Mouse (Mus musculus) erythroblast, embryonic 14.5 days (primary cell): ENCODE results near the gene Gm14322. TPM values are rescaled to one million over a fixed set of nuclear protein-coding genes. Genes with fewer than 3 reads are reported as not detected.
"Not testable (repeated sequence)": the region's sequence is repeated elsewhere in the genome, so short reads cannot be mapped to it uniquely, and the experiment has no call there.

Experiments used
- H3K27me3 ChIP-seq: 2 replicates; pipeline ENCODE4 v1.6.1; 2012; ENCODE audit warnings: inconsistent platforms; ENCODE audit not compliant: control insufficient read depth
- H3K36me3 ChIP-seq: 2 replicates; pipeline ENCODE4 v1.6.1; 2012; ENCODE audit warnings: mild to moderate bottlenecking, inconsistent platforms; ENCODE audit not compliant: control insufficient read depth
- H3K4me1 ChIP-seq: 2 replicates; pipeline ENCODE4 v1.6.1; 2012; ENCODE audit warnings: inconsistent platforms; ENCODE audit not compliant: control insufficient read depth
- H3K4me3 ChIP-seq: replicated peaks from 2 replicates; pipeline ENCODE3; 2012; ENCODE audit warnings: moderate library complexity, mild to moderate bottlenecking, inconsistent platforms
- H3K9me3 ChIP-seq: 2 replicates; pipeline ENCODE4 v1.6.1; 2012; ENCODE audit warnings: low read length, inconsistent platforms, mixed read lengths; ENCODE audit not compliant: control insufficient read depth
- polyA plus RNA-seq: library from polyadenylated mRNA; stranded (reverse); fragments of >175 nt; gene quantifications from 2 replicates; pipeline ENCODE4 v1.2.3, GENCODE M21; 2012

Gene Gm14322
- not detected in 2 replicates for polyA plus RNA-seq

- H3K36me3 ChIP-seq, H3K4me3 ChIP-seq, H3K4me1 ChIP-seq, H3K27me3 ChIP-seq, H3K9me3 ChIP-seq: not testable (repeated sequence)
Observed at GRCm38 (mm10) chr2:177758941-177759558, at the start of gene Gm14322. Gene Gm14322, plus strand, starts transcription at chr2:177759288.

GRCm38 (mm10) chr2:177741487-177741886, 17.6 kb upstream of the Gm14322 start:
- H3K9me3 ChIP-seq, H3K27me3 ChIP-seq, H3K36me3 ChIP-seq, H3K4me1 ChIP-seq, H3K4me3 ChIP-seq: not testable (repeated sequence)

DNA sequence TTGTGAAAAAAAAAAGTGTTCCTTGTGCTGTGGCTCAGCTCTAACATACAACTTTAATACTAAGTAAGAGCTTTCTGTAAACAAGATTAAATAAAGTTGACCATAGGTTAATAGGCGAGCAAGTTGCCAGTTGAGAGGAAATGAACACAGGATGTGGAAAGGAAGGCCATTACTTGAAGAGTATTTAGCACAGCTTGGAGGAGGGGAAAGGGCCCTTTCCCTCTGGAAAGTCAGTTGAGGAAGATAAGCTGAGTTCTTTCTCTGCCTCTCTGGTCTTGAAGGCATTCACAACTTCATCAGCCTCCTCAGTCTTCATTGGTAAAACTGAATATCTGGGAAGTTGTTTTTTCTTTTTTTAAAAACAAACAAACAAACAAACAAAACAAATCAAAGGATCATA, 28.3 kb downstream of the Gm14322 start:
- H3K4me3 ChIP-seq, H3K27me3 ChIP-seq, H3K9me3 ChIP-seq, H3K4me1 ChIP-seq, H3K36me3 ChIP-seq: not testable (repeated sequence)

GRCm38 (mm10) chr2:177806170-177806569, 47.1 kb downstream of the Gm14322 start:
- not testable (repeated sequence) for H3K36me3 ChIP-seq, H3K27me3 ChIP-seq, H3K4me1 ChIP-seq, H3K9me3 ChIP-seq, H3K4me3 ChIP-seq

Other genes with a start within 250 kb of the Gm14322 start
- not detected in 2 replicates for gene Gm14406, start 181.1 kb upstream of the Gm14322 start, polyA plus RNA-seq
- not detected in 2 replicates for gene Gm14325, start 81.0 kb downstream of the Gm14322 start, polyA plus RNA-seq
- gene Gm14327, start 137.8 kb downstream of the Gm14322 start, polyA plus RNA-seq = not detected in 2 replicates
- not detected in 2 replicates for gene Zfp972, start 166.3 kb downstream of the Gm14322 start, polyA plus RNA-seq
- not detected in 2 replicates for gene Gm14326, start 198.0 kb downstream of the Gm14322 start, polyA plus RNA-seq